Mouse (Mus musculus) hindbrain, embryonic 14.5 days (tissue): ENCODE measurements around the gene Phactr4. TPM values are rescaled to one million over a fixed set of nuclear protein-coding genes. Genes with fewer than 3 reads are reported as not detected.

Source experiments
- ATAC-seq: fragments of 200-750 bp; cut with Nextera tagmentation; 2 replicates; pipeline ENCODE4 v1.8.0; 2017; ENCODE audit warnings: moderate number of reproducible peaks, mild to moderate bottlenecking, moderate TSS enrichment, moderate library complexity; ENCODE audit not compliant: low FRiP score
- DNase-seq: peaks from one replicate; pipeline ENCODE4 v3.0.0-alpha.2; 2015; ENCODE audit warnings: low spot score
- H3K27ac ChIP-seq: fragments of 300-500 bp; sonication (generic); 2 replicates; pipeline ENCODE4 v1.5.1; 2014; ENCODE audit warnings: mild to moderate bottlenecking, moderate library complexity
- H3K27me3 ChIP-seq: fragments of 300-500 bp; sonication (generic); 2 replicates; pipeline ENCODE4 v1.6.1; 2014; ENCODE audit warnings: mild to moderate bottlenecking, low read length, mixed read lengths; ENCODE audit not compliant: control insufficient read depth, insufficient read depth
- H3K36me3 ChIP-seq: fragments of 300-500 bp; sonication (generic); replicated peaks from 2 replicates; pipeline ENCODE4 v1.6.1; 2014; ENCODE audit not compliant: control insufficient read depth, insufficient read depth
- H3K4me1 ChIP-seq: fragments of 300-500 bp; sonication (generic); replicated peaks from 2 replicates; pipeline ENCODE4 v1.6.1; 2014; ENCODE audit warnings: antibody characterized with exemption, low read length, mixed read lengths; ENCODE audit not compliant: control insufficient read depth, insufficient read depth
- H3K4me2 ChIP-seq: fragments of 300-500 bp; sonication (generic); replicated peaks from 2 replicates; pipeline ENCODE4 v1.6.1; 2014; ENCODE audit warnings: mild to moderate bottlenecking, moderate library complexity
- H3K4me3 ChIP-seq: fragments of 300-500 bp; sonication (generic); replicated peaks from 2 replicates; pipeline ENCODE4 v1.5.1; 2014; ENCODE audit warnings: mild to moderate bottlenecking, low read length
- H3K9ac ChIP-seq: fragments of 300-500 bp; sonication (generic); 2 replicates; pipeline ENCODE4 v1.6.1; 2014
- H3K9me3 ChIP-seq: fragments of 300-500 bp; sonication (generic); 2 replicates; pipeline ENCODE4 v1.6.1; 2016; ENCODE audit warnings: low read length; ENCODE audit not compliant: control insufficient read depth
- WGBS: fragments of 180-500 bp; shearing (Covaris S2); extraction: QIAGEN DNeasy Blood & Tissue Kit; methylation state at CpG from one replicate; pipeline ENCODE4 v1.1.7; 2014; 5-methylcytosine and 5-hydroxymethylcytosine counted together
- polyA plus RNA-seq: library from polyadenylated mRNA; unstranded; fragments of >200 nt; fragmentation: Nextera tagmentation; extraction: Ambion mirVana; gene quantifications from 2 replicates; pipeline ENCODE4 v1.2.1, GENCODE M21; 2014

The Phactr4 gene
- polyA plus RNA-seq, 1 experiment from 2014 or later, result 9.2 TPM

DNA sequence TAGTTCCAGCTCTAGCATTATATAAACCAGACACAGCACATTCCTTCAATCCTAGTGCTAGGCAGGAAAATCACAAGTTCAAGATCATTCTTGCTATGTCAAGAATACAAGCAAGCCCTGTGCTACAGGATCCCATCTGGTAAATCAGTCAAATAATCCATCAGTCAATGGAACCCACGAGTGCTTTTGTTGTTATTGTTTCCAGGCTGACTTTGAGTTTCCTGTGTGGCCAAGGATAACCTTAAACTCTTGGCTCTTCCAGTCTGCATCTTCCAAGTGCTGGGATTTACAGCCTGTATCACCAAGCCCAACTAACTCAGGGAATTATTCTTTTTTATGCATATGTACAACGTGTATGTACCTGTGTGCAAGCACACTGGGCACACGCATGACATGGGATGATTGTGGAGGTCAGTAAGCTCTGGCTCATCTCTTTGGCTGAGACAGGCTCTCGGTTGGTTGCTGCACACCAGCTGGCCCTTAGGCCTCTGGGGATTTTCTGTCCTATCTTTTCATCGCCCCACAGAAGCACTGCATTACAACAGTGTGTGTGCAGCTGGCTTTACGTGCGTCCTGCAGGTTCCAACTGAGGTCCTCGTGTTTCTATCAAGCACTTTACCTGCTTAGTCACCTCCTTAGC, 36.4 kb downstream of the Phactr4 start:
- no peak overlapping the region for H3K9ac ChIP-seq
- H3K27me3 ChIP-seq, result no peaks in the 10 kb centered on the region
- H3K4me1 ChIP-seq, result no peaks in the 10 kb centered on the region
- ATAC-seq (no peak), DNase-seq (no peak)
- H3K9me3 ChIP-seq, result no peaks in the 10 kb centered on the region
- 66% methylated on average over 8 of the region's 8 CpGs for WGBS
- H3K4me3 ChIP-seq, result no peak overlapping the region
- H3K36me3 ChIP-seq, result no peaks in the 10 kb centered on the region
- H3K27ac ChIP-seq, result no peak overlapping the region
- no peak overlapping the region for H3K4me2 ChIP-seq

DNA sequence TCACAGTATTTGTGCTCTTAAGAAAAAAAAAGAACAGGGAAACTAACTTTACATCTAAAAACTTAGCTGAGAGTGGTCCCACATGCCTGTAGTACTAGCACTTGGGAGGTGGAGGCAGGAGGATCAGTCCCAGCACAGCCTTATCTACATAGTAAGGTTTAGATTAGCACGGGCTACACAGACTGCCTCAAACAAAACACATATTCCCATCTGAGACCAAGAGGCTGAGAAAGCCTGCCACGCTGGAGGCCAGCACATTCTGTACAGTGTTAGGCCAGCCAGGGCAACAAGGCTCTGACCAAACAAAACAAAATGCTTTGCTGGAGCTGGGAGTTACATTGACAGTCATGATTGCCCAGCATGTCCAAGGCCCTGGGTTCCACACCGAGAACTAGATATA, 38.8 kb downstream of the Phactr4 start:
- no peak for DNase-seq
- Histone ChIP-seq H3K4me3 (no peak overlapping the region), H3K27me3 (no peaks in the 10 kb centered on the region), H3K9ac (no peak overlapping the region), H3K27ac (no peak overlapping the region), H3K9me3 (no peaks in the 10 kb centered on the region), H3K4me1 (no peaks in the 10 kb centered on the region), H3K4me2 (no peak overlapping the region), H3K36me3 (no peaks in the 10 kb centered on the region)
- ATAC-seq, result no peak
- 92% methylated on average over 3 of the region's 3 CpGs for WGBS

DNA sequence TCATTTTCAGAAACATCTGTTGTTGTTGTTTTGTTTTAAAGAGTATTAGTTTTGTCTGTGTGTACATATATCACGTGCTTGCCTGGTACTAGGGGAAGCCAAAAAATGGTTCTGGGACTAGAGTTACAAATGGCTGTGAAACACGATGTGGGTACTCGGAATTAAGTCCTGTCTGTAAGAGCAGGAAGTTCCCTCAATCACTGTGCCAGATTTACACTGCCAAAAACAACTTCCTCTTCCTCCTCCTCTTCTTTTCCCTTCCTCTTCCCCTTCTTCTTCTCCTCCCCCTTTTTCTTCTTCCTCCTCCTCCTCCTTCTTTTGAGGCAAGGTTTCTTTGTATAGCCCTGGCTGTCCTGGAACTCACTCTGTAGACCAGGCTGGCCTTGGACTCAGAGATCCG, 40.0 kb downstream of the Phactr4 start:
- Histone ChIP-seq H3K27ac (no peak overlapping the region), H3K4me2 (no peak overlapping the region), H3K4me3 (no peak overlapping the region), H3K4me1 (no peaks in the 10 kb centered on the region), H3K36me3 (peaks cover 8% of the 10 kb centered on the region; the same call in 1 of the 2 replicates), H3K9ac (no peak overlapping the region), H3K27me3 (no peaks in the 10 kb centered on the region), H3K9me3 (no peaks in the 10 kb centered on the region)
- 94% methylated on average over 4 of the region's 4 CpGs for WGBS
- DNase-seq (no peak), ATAC-seq (no peak)

DNA sequence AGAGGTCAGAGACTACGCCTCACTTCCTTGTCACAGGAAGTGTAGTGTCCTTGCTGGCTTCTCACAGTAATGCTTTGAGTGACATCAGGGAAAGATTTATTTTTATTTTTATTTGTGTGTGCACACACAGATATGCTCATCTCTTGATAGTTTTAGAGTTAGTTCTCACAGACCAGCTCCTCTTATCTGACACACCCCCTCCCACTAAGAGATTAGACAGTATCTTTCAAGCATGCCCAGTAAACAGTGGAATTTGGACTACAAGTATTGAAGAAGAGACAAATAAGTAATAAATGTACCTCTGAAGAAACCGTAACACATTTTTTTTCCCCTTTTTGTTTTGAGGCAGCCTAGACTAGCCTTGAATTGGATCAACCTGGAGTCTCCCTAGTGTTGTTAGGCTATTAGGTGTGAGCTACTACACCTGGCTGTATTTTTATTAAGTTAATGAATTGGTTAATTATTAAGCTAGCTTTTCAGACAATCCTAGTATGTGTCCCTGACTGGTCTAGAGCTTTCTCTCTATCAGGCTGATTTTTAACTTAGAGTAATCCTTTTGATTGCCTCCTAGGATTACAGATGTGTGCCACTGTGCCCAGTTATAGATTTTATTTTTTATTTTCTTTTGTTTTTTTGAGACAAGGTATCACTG, 41.2 kb downstream of the Phactr4 start:
- Histone ChIP-seq H3K36me3 (peaks cover 17% of the 10 kb centered on the region; the same call in 1 of the 2 replicates), H3K9ac (no peak overlapping the region), H3K27ac (no peak overlapping the region), H3K27me3 (no peaks in the 10 kb centered on the region), H3K4me3 (no peak overlapping the region), H3K4me2 (no peak overlapping the region), H3K4me1 (no peaks in the 10 kb centered on the region), H3K9me3 (no peaks in the 10 kb centered on the region)
- DNase-seq (no peak), ATAC-seq (no peak)
- 99% methylated on average over 2 of the region's 2 CpGs for WGBS

DNA sequence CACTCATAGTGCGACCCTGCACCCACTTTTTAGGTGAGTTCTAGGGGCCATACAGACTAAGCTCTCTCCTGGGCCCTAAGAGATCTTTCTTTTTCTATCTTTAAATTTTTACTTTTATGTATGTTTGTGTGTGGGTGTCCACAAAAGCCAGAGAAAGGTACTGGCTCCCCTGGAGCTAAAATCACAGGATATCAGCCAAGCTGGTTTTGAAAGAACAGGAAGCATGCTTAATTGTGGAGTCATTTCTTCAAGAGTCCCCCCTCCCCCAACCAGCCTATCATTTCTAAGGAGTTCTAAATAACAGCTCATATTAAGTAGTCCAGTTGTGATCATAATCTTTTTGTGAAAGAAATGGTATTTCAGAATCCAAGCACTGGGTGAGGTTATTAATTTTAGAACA, 48.5 kb downstream of the Phactr4 start:
- H3K36me3 ChIP-seq, result peaks cover 65% of the 10 kb centered on the region
- DNase-seq (no peak), ATAC-seq (no peak)
- no peak overlapping the region for H3K9ac ChIP-seq
- no peaks in the 10 kb centered on the region for H3K4me1 ChIP-seq
- no peak overlapping the region for H3K4me2 ChIP-seq
- no peaks in the 10 kb centered on the region for H3K9me3 ChIP-seq
- 89% methylated on average over 1 of the region's 1 CpGs for WGBS
- no peak overlapping the region for H3K27ac ChIP-seq
- no peak overlapping the region for H3K4me3 ChIP-seq
- no peaks in the 10 kb centered on the region for H3K27me3 ChIP-seq

DNA sequence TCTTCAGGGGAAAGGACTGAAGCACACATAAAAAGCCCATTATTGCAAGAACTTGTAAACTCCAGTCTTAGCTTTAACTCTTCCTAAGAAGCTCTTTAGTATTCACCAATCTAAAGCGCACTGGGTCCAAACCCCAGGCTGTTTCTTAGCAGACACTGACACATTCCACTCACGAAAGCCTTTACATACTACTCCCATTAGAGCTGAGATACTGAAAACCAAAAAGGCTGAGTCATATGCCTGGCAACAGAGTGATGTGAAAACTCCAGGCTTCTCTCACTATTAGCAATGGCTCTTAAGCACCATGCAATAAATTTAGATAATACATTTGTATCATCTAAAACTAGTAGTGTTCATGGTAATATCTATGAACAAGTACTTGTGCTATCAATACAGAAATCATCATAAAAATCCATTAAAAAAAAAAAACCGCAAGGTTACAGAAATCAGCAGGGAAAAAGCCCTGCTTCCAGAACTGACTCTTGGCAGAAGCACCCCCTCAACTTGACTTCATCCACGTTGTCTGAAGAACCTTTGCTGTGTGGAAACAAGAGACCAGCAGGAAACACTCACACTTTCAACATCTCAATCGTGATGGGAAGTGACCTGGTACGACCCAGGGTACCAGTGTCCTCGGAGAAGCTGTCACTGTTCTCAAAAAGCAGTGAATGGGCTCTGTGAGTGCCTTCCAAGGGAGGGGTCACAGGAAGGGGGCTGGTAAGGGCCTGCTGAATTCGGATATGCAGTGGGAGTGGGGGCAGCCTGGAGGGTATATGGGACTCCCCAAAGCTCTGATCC, 52.1 kb downstream of the Phactr4 start:
- Histone ChIP-seq H3K27ac (no peak overlapping the region), H3K9ac (no peak overlapping the region), H3K36me3 (peaks cover 73% of the 10 kb centered on the region), H3K4me3 (no peak overlapping the region), H3K9me3 (no peaks in the 10 kb centered on the region), H3K4me2 (no peak overlapping the region), H3K4me1 (no peaks in the 10 kb centered on the region), H3K27me3 (no peaks in the 10 kb centered on the region)
- 75% methylated on average over 8 of the region's 8 CpGs for WGBS
- ATAC-seq (no peak), DNase-seq (no peak)

DNA sequence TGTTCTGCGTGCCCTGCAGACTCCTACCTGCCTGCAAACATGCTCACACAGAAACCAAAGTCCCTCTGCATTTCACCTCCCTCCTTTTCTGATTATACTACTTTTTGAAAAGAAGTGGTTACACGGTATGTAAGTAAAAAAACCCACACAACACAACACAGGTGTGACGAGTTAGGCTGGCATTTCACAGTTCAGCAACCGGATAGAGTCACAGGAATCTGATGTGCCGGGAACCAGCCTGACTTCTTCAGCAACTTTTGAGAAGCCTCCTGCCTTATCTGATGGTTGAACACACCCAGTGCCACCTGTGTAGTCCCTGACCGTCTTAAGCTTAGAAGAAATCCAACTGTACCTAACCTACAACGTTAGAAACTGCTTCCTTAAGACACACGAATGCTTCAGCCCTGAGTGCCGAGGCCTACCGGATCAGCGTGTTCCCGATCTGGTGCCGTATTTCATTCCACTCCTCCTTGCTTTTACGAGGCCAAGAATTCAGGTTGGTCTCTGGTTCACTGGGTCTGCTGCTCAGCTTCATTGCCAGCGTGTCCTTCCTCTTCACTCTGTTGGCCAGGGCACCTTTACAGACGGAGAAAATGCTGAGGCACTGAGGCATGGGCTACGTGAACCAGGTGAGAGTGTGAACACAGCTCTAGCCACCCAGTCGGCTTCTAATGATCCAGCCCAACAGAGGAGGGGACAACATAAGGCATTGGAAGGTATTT, 54.6 kb downstream of the Phactr4 start:
- no peaks in the 10 kb centered on the region for H3K9me3 ChIP-seq
- no peak overlapping the region for H3K27ac ChIP-seq
- no peak for DNase-seq
- H3K27me3 ChIP-seq, result no peaks in the 10 kb centered on the region
- ATAC-seq, result no peak
- no peak overlapping the region for H3K4me2 ChIP-seq
- H3K4me1 ChIP-seq, result no peaks in the 10 kb centered on the region
- no peak overlapping the region for H3K4me3 ChIP-seq
- H3K36me3 ChIP-seq, result peaks cover 77% of the 10 kb centered on the region
- no peak overlapping the region for H3K9ac ChIP-seq
- whole genome bisulfite sequencing, result 94% methylated on average over 18 of the region's 18 CpGs

DNA sequence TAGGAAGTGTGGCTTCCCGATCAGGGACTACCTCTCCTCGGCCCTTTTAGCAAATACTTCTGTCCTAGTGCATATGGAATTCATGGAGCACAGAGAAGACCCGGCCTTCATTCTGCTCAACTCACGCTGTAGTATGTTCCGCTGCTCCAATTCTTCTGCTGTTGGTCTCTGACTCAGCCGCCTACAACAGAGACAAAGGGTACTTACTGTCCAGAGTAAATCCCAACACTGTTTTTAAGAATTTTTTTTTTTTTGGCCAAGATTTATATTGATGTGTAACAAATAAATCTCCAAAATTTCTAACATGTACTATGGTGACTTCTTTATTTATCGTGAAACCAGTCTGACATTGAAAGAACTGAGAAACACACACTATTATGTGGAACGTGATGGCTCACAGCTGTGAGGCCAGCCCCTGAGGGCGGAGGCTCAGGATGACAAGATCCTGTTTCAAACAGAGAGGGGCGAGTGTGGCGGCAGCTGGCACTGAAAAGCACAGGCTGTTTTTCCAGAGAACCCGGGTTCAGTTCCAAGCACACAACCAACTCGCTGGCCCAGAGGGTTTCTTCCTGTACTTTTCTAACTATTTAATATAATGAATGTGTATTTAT, 56.7 kb downstream of the Phactr4 start:
- Histone ChIP-seq H3K4me1 (no peaks in the 10 kb centered on the region), H3K9me3 (no peaks in the 10 kb centered on the region), H3K9ac (no peak overlapping the region), H3K27ac (no peak overlapping the region), H3K27me3 (no peaks in the 10 kb centered on the region), H3K4me2 (no peak overlapping the region), H3K36me3 (peaks cover 73% of the 10 kb centered on the region), H3K4me3 (no peak overlapping the region)
- ATAC-seq (no peak), DNase-seq (no peak)
- 77% methylated on average over 13 of the region's 13 CpGs for WGBS

DNA sequence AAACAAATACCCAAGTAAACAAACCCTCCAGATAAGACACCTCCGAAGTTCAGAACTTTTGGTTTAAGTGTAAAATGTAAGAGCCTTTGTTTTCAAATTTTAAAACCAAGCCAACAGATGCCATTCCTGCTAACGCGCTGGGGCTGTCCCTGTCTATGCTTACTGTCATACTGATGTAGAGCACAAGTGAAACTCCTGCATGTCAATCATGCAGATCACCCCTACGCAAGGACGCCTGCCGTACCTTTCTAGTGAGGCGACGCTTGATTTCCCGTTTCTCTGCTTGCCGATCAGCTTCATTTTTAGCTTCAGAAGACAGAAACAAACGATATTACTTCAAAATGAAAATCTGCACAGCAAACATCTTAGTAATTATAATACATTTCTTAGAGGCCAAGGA, 58.8 kb downstream of the Phactr4 start:
- Histone ChIP-seq H3K27me3 (no peaks in the 10 kb centered on the region), H3K4me2 (no peak overlapping the region), H3K36me3 (peaks cover 72% of the 10 kb centered on the region), H3K4me1 (no peaks in the 10 kb centered on the region), H3K9me3 (no peaks in the 10 kb centered on the region), H3K27ac (no peak overlapping the region), H3K9ac (no peak overlapping the region), H3K4me3 (no peak overlapping the region)
- WGBS, result 97% methylated on average over 11 of the region's 11 CpGs
- no peak for DNase-seq
- no peak for ATAC-seq
